Mouse (Mus musculus): ENCODE results near the gene Atp8b2.

The Atp8b2 gene

GRCm38 (mm10) chr3:89899511-89899908 lies 63.8 kb downstream of the Atp8b2 start:
- DNase-seq (ENCODE audit: low spot score in 2 of 2) = no peak

GRCm38 (mm10) chr3:89898870-89899510 lies 64.3 kb downstream of the Atp8b2 start:
- no peak for DNase-seq (ENCODE audit: low spot score in 2 of 2)

- DNase-seq (ENCODE audit: low spot score in 2 of 2) = no peak
These were observed 65.3 kb downstream of the Atp8b2 start for GRCm38 (mm10) chr3:89898011-89898410.

- DNase-seq (ENCODE audit: low spot score in 2 of 2) = no peak
These were observed 66.0 kb downstream of the Atp8b2 start for GRCm38 (mm10) chr3:89897204-89897796.

GRCm38 (mm10) chr3:89896571-89896970 lies 66.7 kb downstream of the Atp8b2 start:
- no peak for DNase-seq (ENCODE audit: low spot score in 2 of 2)

GRCm38 (mm10) chr3:89892517-89893106 lies 70.7 kb downstream of the Atp8b2 start:
- DNase-seq (ENCODE audit: low spot score in 2 of 2) = no peak

GRCm38 (mm10) chr3:89891696-89892095 lies 71.6 kb downstream of the Atp8b2 start:
- no peak for DNase-seq (ENCODE audit: low spot score in 2 of 2)

GRCm38 (mm10) chr3:89889841-89890430 lies 73.4 kb downstream of the Atp8b2 start:
- no peak for DNase-seq (ENCODE audit: low spot score in 2 of 2)
